Mouse (Mus musculus) MEL (cell line): ENCODE data around the gene Babam2. TPM values are rescaled to one million over a fixed set of nuclear protein-coding genes. Genes with fewer than 3 reads are reported as not detected.

ENCODE experiments used
- DNase-seq: peaks from one replicate; pipeline ENCODE4 v3.0.0; 2011; ENCODE audit warnings: low read depth, low spot score
- H3K27ac ChIP-seq: 2 replicates; pipeline ENCODE4 v1.5.1; 2012; ENCODE audit warnings: low read depth, mild to moderate bottlenecking, control low read depth, low read length, moderate library complexity; ENCODE audit not compliant: control insufficient read depth
- H3K27me3 ChIP-seq, 2 experiments: fragments of 150-350 bp in 1 of 2; sonication (generic) in 1 of 2; 2 replicates each; pipeline ENCODE4 v1.6.1; 2012; ENCODE audit warnings: low read length in 2 of 2, mild to moderate bottlenecking in 2 of 2, improper control_type of control experiment in 1 of 2, moderate library complexity in 1 of 2; ENCODE audit not compliant: insufficient read depth in 2 of 2, control insufficient read depth in 1 of 2
- H3K36me3 ChIP-seq, 2 experiments: 2 replicates each; pipeline ENCODE4 v1.6.1; 2012 to 2014; ENCODE audit warnings: low read length in 2 of 2, improper control_type of control experiment in 1 of 2, inconsistent platforms in 1 of 2, mild to moderate bottlenecking in 1 of 2; ENCODE audit not compliant: insufficient read depth in 2 of 2, control insufficient read depth in 1 of 2
- H3K4me1 ChIP-seq, 2 experiments: fragments of 150-350 bp in 1 of 2; sonication (generic) in 1 of 2; 2 replicates each; pipeline ENCODE4 v1.6.1; 2012; ENCODE audit warnings: low read length in 2 of 2, improper control_type of control experiment in 1 of 2, mild to moderate bottlenecking in 1 of 2; ENCODE audit not compliant: insufficient read depth in 2 of 2, control insufficient read depth in 1 of 2
- H3K4me3 ChIP-seq, 2 experiments: fragments of 150-350 bp in 1 of 2; sonication (generic) in 1 of 2; 2 replicates each; pipeline ENCODE4 v1.5.1; 2012; ENCODE audit warnings: low read depth in 2 of 2, low read length in 2 of 2, mild to moderate bottlenecking in 2 of 2, moderate library complexity in 2 of 2, control low read depth in 1 of 2, improper control_type of control experiment in 1 of 2; ENCODE audit not compliant: control insufficient read depth in 1 of 2, insufficient read depth in 1 of 2
- H3K79me2 ChIP-seq: 2 replicates; pipeline ENCODE4 v1.6.1; 2012; ENCODE audit warnings: mild to moderate bottlenecking, low read length, moderate library complexity; ENCODE audit not compliant: control insufficient read depth, poor library complexity, insufficient read depth
- H3K9ac ChIP-seq: 2 replicates; pipeline ENCODE4 v1.6.1; 2012; ENCODE audit warnings: low read depth, mild to moderate bottlenecking, control low read depth, low read length, moderate library complexity; ENCODE audit not compliant: control insufficient read depth, poor library complexity, severe bottlenecking
- H3K9me3 ChIP-seq: fragments of 150-350 bp; sonication (generic); replicated peaks from 2 replicates; pipeline ENCODE4 v1.6.1; 2012; ENCODE audit warnings: mild to moderate bottlenecking, low read length, improper control_type of control experiment, moderate library complexity; ENCODE audit not compliant: insufficient read depth
- BHLHE40 ChIP-seq: IDR thresholded peaks from 2 replicates; pipeline ENCODE4 v1.6.1; 2012; ENCODE audit warnings: low read depth, mild to moderate bottlenecking, inconsistent platforms, low read length, improper control_type of control experiment, borderline replicate concordance
- CHD1 ChIP-seq: IDR thresholded peaks from 2 replicates; pipeline ENCODE4 v1.6.1; 2012; ENCODE audit warnings: low read depth, mild to moderate bottlenecking, inconsistent platforms, low read length, improper control_type of control experiment
- CHD2 ChIP-seq: IDR thresholded peaks from 2 replicates; pipeline ENCODE4 v1.6.1; 2011; ENCODE audit warnings: low read length, improper control_type of control experiment
- CTCF ChIP-seq, 3 experiments: IDR thresholded peaks in 2 of 3; conservative IDR thresholded peaks in 1 of 3; 2 replicates each; pipeline ENCODE4 v1.5.1; 2011 to 2012; ENCODE audit warnings: low read length in 3 of 3, low read depth in 2 of 3, mild to moderate bottlenecking in 2 of 3, improper control_type of control experiment in 1 of 3, inconsistent platforms in 1 of 3, mixed read lengths in 1 of 3, moderate library complexity in 1 of 3; ENCODE audit not compliant: control insufficient read depth in 1 of 3, insufficient read depth in 1 of 3, poor library complexity in 1 of 3, severe bottlenecking in 1 of 3
- HCFC1 ChIP-seq: IDR thresholded peaks from 2 replicates; pipeline ENCODE4 v1.6.1; 2012; ENCODE audit warnings: low read depth, mild to moderate bottlenecking, inconsistent platforms, low read length, improper control_type of control experiment, moderate library complexity
- JUND ChIP-seq: IDR thresholded peaks from 2 replicates; pipeline ENCODE4 v1.6.1; 2011; ENCODE audit warnings: low read depth, mild to moderate bottlenecking, improper control_type of control experiment, low read length
- MAFK ChIP-seq: IDR thresholded peaks from 2 replicates; pipeline ENCODE4 v1.6.1; 2011; ENCODE audit warnings: low read depth, mild to moderate bottlenecking, low read length, improper control_type of control experiment, borderline replicate concordance
- MAZ ChIP-seq: IDR thresholded peaks from 2 replicates; pipeline ENCODE4 v1.6.1; 2012; ENCODE audit warnings: low read depth, mild to moderate bottlenecking, inconsistent platforms, low read length, improper control_type of control experiment
- MEF2A ChIP-seq: IDR thresholded peaks from 2 replicates; pipeline ENCODE4 v1.6.1; 2014; ENCODE audit warnings: low read depth, mild to moderate bottlenecking, inconsistent platforms, low read length, improper control_type of control experiment; ENCODE audit not compliant: poor library complexity, insufficient replicate concordance, severe bottlenecking; ENCODE audit errors: extremely low read depth
- MXI1 ChIP-seq: IDR thresholded peaks from 2 replicates; pipeline ENCODE4 v1.6.1; 2011; ENCODE audit warnings: mild to moderate bottlenecking, low read depth, low read length, improper control_type of control experiment
- MYB ChIP-seq: IDR thresholded peaks from 2 replicates; pipeline ENCODE4 v1.6.1; 2011; ENCODE audit warnings: mild to moderate bottlenecking, low read depth, low read length, improper control_type of control experiment
- NRF1 ChIP-seq: IDR thresholded peaks from 2 replicates; pipeline ENCODE4 v1.6.1; 2014; ENCODE audit warnings: low read depth, mild to moderate bottlenecking, inconsistent platforms, low read length, improper control_type of control experiment, moderate library complexity; ENCODE audit not compliant: poor library complexity, insufficient read depth, severe bottlenecking
- POLR2A ChIP-seq, 2 experiments: IDR thresholded peaks; 2 replicates each; pipeline ENCODE4 v1.6.1; 2011 to 2012; ENCODE audit warnings: low read length in 2 of 2, mild to moderate bottlenecking in 2 of 2, control low read depth in 1 of 2, improper control_type of control experiment in 1 of 2, low read depth in 1 of 2, moderate library complexity in 1 of 2; ENCODE audit not compliant: control insufficient read depth in 1 of 2, insufficient read depth in 1 of 2, poor library complexity in 1 of 2
- POLR2AphosphoS2 ChIP-seq: IDR thresholded peaks from 2 replicates; pipeline ENCODE4 v1.6.1; 2011; ENCODE audit warnings: low read length, improper control_type of control experiment
- POLR2AphosphoS5 ChIP-seq: IDR thresholded peaks from 2 replicates; pipeline ENCODE4 v1.6.1; 2012; ENCODE audit warnings: low read depth, borderline replicate concordance, mild to moderate bottlenecking, inconsistent platforms, low read length, moderate library complexity, mixed read lengths
- RAD21 ChIP-seq: IDR thresholded peaks from 2 replicates; pipeline ENCODE4 v1.6.1; 2011; ENCODE audit warnings: mild to moderate bottlenecking, low read depth, low read length, improper control_type of control experiment
- SMC3 ChIP-seq: IDR thresholded peaks from 2 replicates; pipeline ENCODE4 v1.6.1; 2011; ENCODE audit warnings: low read depth, low read length, improper control_type of control experiment
- TAL1 ChIP-seq: IDR thresholded peaks from 2 replicates; pipeline ENCODE4 v1.6.1; 2012; ENCODE audit warnings: mild to moderate bottlenecking, inconsistent platforms, low read length, moderate library complexity, mixed read lengths
- TBP ChIP-seq: IDR thresholded peaks from 2 replicates; pipeline ENCODE4 v1.8.0; 2011; ENCODE audit warnings: low read depth, low read length, improper control_type of control experiment
- TCF12 ChIP-seq: IDR thresholded peaks from 2 replicates; pipeline ENCODE4 v1.6.1; 2014; ENCODE audit warnings: low read depth, mild to moderate bottlenecking, inconsistent platforms, low read length, improper control_type of control experiment, moderate library complexity
- USF1 ChIP-seq: IDR thresholded peaks from 2 replicates; pipeline ENCODE4 v1.6.1; 2014; ENCODE audit warnings: low read depth, mild to moderate bottlenecking, inconsistent platforms, low read length, improper control_type of control experiment, moderate library complexity
- ZKSCAN1 ChIP-seq: IDR thresholded peaks from 2 replicates; pipeline ENCODE4 v1.6.1; 2012; ENCODE audit warnings: low read depth, mild to moderate bottlenecking, inconsistent platforms, low read length, improper control_type of control experiment, moderate library complexity
- ZMIZ1 ChIP-seq: IDR thresholded peaks from 2 replicates; pipeline ENCODE4 v1.6.1; 2012; ENCODE audit warnings: low read depth, mild to moderate bottlenecking, inconsistent platforms, low read length, improper control_type of control experiment, moderate library complexity
- ZNF384 ChIP-seq: IDR thresholded peaks from 2 replicates; pipeline ENCODE4 v1.6.1; 2012; ENCODE audit warnings: low read depth, mild to moderate bottlenecking, inconsistent platforms, low read length, improper control_type of control experiment
- polyA plus RNA-seq, 2 experiments: library from polyadenylated mRNA; stranded (reverse) in 1 of 2; unstranded in 1 of 2; fragments of >175 nt in 1 of 2; fragments of >200 nt in 1 of 2; gene quantifications; 2 replicates each; pipeline versions ENCODE4 v1.2.1 to v1.2.4; 2012; ENCODE audit warnings: low replicate concordance in 2 of 2, low read depth in 1 of 2; ENCODE audit not compliant: insufficient read length in 2 of 2, insufficient read depth in 1 of 2, missing spikeins in 1 of 2
- total RNA-seq: library from RNA; depleted of rRNA; stranded (reverse); fragments of 300-350 nt; gene quantifications from 2 replicates; pipeline ENCODE4 v1.2.3, GENCODE M21; 2012

Gene Babam2
- total and polyA plus RNA-seq, 3 experiments = 43.3 to 86.6 TPM; not detected in 1

DNA sequence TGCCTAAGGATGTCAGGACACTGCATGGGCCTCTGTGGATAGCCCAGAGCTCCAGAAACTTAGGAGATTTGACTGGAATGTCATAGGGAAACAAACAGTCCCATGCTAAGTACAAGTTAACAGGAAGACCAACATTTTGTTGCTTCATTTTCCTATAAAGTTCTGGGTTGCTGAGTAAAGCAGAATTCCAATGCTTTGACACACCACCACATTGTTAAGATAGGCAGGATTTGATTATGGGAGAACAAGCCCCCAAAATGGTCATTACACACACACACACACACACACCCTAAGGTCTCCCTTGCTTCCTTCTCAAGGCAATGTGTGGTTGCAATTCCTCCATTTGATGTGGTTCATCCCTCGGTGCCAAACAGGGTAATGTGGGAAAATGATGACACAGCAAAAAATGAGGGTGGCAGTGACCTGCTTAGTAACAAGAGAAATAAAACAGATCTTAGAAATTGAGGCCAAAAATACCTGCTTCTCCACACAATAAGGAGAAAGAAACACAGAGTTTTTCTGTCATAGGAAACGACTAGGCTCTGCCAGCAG is 286.4 kb downstream of the Babam2 start:
- TF ChIP-seq POLR2AphosphoS5 = no peak
- TF ChIP-seq MAFK = peak; percentile 94
- H3K9me3 ChIP-seq = no peaks in the 10 kb centered on the region

DNA sequence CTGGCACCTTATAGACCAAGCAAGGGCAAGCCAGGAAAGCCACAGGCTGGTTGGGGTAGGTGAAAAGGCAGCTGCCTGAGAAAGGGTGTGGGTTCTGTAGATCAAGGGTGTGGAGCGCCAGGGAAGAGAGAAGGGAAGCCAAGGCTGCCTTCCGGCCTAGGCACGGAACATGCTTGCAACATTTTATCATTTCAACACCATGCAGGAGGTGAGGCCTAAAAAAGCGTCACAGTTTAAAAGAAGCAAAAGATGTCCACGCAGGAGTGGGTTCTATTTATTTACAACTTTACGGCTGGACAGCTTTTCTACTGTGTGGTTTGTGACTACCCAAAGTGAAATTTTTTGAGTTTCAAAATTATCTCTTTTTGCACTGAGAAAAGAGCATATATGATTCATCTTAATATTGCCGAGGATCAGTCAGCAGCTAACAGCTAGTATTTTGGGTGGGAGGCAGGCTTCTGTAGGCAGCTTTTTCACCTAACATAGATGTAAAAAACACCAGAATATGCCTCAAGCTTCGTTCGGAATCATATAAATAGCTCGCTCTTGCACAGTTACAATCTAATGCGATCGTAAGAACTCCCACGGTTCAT is 287.0 kb downstream of the Babam2 start:
- Histone ChIP-seq H3K27ac (no peak overlapping the region), H3K4me1 (peaks cover 4 to 14% of the 10 kb centered on the region in 2 experiments), H3K9me3 (no peaks in the 10 kb centered on the region), H3K9ac (no peak overlapping the region), H3K36me3 (peaks cover 0 to 12% of the 10 kb centered on the region in 2 experiments; a peak in 3 of 4 replicates), H3K79me2 (no peaks in the 10 kb centered on the region), H3K4me3 (no peak overlapping the region), H3K27me3 (no peaks in the 10 kb centered on the region)
- no peak for DNase-seq
- TF ChIP-seq TBP (no peak), CTCF (IDR thresholded peaks at IDR 0.05 in 2 of 3, conservative IDR thresholded peaks at IDR 0.05 in 1 of 3; ENCODE audit: control insufficient read depth in 1 of 3, insufficient read depth in 1 of 3, low read depth in 2 of 3, low read length in 3 of 3, poor library complexity in 1 of 3, severe bottlenecking in 1 of 3) (no peak), CHD1 (no peak), HCFC1 (no peak), MYB (no peak), USF1 (no peak), ZMIZ1 (no peak), POLR2AphosphoS2 (no peak), MEF2A (no peak), SMC3 (no peak)
- TF ChIP-seq, all 39 proteins: peak for 0

More for the DNA sequence above, 286.4 kb downstream of the Babam2 start:
- Histone ChIP-seq H3K4me1 (peaks cover 4 to 14% of the 10 kb centered on the region in 2 experiments), H3K27ac (no peak overlapping the region), H3K27me3 (no peaks in the 10 kb centered on the region), H3K79me2 (no peaks in the 10 kb centered on the region), H3K36me3 (peaks cover 0 to 12% of the 10 kb centered on the region in 2 experiments; a peak in 3 of 4 replicates), H3K4me3 (no peak overlapping the region), H3K9ac (no peak overlapping the region)
- no peak for DNase-seq

DNA sequence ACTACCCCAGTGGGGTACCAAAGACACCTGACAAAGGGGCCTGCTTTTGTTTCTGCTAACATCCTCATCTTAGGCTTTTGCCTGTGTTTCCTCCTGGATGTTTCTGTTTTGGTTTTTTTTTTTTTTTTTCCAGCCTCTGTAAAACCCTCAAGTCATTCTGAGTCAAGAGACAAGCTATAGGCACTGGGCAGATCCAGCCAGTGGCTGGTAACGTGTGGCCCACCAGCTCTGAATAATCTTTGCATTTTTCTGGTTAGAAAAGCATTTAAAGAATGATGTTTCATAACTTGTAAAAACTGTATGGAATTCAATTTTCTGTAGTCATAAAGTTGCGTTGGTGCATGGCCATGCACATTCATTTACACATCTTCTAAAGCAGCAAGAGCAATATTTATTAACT is 287.5 kb downstream of the Babam2 start:
- Histone ChIP-seq H3K4me1 (peaks cover 4 to 14% of the 10 kb centered on the region in 2 experiments), H3K36me3 (peaks cover 0 to 12% of the 10 kb centered on the region in 2 experiments; a peak in 3 of 4 replicates), H3K9me3 (no peaks in the 10 kb centered on the region), H3K4me3 (no peak overlapping the region), H3K27ac (no peak overlapping the region), H3K79me2 (no peaks in the 10 kb centered on the region), H3K27me3 (no peaks in the 10 kb centered on the region), H3K9ac (no peak overlapping the region)
- DNase-seq = no peak
- no peak for TF ChIP-seq POLR2AphosphoS2
- TF ChIP-seq TCF12 = no peak
- no peak for TF ChIP-seq USF1
- no peak for TF ChIP-seq NRF1
- TF ChIP-seq TAL1 = no peak
- no peak for TF ChIP-seq ZNF384
- no peak for TF ChIP-seq RAD21
- no peak for TF ChIP-seq POLR2A (IDR thresholded peaks at IDR 0.05; ENCODE audit: control insufficient read depth in 1 of 2, insufficient read depth in 1 of 2, low read depth in 1 of 2, low read length in 2 of 2, poor library complexity in 1 of 2)
- TF ChIP-seq MAZ = no peak
- no peak for TF ChIP-seq ZKSCAN1
- no peak for TF ChIP-seq JUND
- no peak for TF ChIP-seq SMC3
- no peak for TF ChIP-seq POLR2AphosphoS5
- no peak for TF ChIP-seq MYB
- no peak for TF ChIP-seq MXI1
- no peak for TF ChIP-seq CHD1
- no peak for TF ChIP-seq CHD2
- TF ChIP-seq BHLHE40 = no peak
